Mouse (Mus musculus) adrenal gland, adult (tissue): ENCODE results near the gene Chit1.

Source experiments
- DNase-seq, 2 experiments: peaks; one replicate each; pipeline ENCODE4 v3.0.0; 2022 to 2023; ENCODE audit warnings: low spot score in 1 of 2; ENCODE audit not compliant: inconsistent age in 2 of 2

Chit1 gene

GRCm38 (mm10) chr1:134110979-134111378 is at the start of gene Chit1:
Gene Chit1, plus strand, starts transcription at chr1:134111242.
- peak; percentile 55 to 72 for DNase-seq

- peak in 1 of 2 experiments; percentile 51 for DNase-seq
These were observed 49.1 kb upstream of the Chit1 start for GRCm38 (mm10) chr1:134061915-134062314.

DNA sequence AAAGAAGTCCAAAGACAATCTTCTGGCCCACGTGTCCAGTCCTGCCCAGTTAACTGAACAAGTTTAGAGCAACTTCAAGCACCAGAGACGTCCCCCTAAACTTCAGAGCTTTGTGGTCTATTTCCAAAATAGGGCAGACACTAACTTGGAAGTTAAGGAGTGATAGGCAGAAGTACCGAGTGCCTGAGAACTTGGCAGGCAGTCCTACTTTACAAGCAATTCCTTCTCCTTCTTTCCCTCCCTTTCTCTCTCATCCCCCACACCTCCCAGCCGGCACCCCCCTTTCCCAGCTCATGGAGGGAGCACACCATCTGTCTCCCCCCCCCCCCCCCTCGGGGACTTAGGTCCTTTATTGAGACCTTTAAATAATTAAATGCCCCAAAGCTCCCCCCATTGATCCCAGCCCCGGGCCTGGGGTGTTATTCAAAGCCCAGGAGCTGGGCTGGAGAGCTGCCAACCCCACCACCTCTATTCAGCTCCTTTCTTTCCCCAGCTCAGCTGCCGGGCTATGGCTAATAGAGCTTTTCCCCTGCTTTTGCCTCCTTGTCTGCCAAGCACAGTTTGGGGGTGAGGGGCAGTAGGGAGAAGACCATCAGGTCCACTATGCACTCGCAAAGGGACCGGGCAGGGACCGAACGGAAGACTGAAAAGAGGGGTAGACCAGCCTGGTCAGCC is 48.5 kb upstream of the Chit1 start:
- peak in 1 of 2 experiments; percentile 43 for DNase-seq

GRCm38 (mm10) chr1:134063086-134063772 is 47.8 kb upstream of the Chit1 start:
- DNase-seq, result peak; percentile 65 to 81

DNA sequence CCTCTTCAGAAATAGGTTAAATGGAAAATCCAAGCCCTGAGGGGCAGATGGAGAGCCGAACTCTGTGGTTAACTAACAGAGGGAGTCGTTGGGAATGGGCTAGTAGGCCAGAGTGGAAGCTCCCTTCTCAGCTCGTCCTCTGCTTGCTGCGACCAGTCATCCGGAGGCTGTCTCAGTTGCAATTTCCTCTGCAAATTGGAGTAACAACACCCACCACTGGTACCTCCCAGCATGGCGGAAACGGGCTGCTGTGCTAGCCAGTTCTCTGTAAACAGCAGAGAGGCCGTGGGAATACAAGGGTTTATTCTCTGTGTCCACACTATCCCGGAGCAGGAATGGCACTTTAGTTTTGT is 47.3 kb upstream of the Chit1 start:
- DNase-seq, result no peak

DNA sequence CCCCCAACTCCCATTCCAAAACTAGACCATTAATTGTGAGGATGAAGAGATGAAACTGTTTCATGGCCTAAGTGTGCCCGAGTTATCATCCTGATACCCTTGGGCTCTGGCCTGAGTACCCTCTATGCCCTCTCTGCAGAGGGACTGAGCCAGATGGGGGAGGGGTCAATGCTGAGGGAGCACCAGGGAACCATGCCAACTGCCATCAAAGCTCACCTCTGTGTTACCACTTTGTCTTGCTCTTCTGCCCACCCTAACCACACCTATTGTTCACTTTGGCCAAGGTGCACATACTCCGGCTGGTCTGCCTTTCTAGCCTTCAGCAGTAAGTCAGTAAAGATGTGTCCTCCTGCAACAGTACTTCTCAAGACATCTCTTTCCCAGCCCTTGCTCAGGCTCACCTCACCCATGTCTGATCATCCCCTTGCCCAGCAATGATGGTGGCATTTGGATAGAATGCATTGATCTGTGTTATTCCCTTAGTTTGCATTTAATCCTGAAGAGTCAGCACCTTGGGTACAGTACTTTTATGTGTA is 46.7 kb upstream of the Chit1 start:
- no peak for DNase-seq

DNA sequence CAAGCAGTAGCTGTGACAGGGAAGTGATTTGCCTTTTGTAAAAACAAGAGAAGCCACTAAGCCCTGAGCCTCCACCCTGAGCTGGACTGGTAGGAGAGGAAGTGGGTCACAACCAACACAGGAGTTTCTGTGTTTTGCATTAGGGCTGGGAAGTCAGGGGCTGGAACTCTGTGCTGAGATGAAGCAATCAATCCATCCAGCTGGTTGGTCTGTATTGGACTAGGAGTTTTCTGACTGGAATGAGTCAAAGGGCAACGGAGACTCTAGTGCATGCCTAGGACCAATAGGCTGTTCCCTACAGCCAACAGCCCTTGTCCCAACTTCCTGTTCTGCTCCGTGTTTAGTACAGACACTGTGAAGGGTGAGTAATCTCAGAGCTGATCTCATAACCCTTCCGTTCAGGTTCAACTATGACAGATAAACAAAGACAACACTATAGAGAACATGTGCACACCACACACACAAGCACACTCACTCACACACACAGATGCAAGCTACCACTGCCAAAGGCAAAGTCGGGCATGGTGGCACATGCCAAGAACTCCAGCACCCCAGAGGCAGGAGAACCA is 45.7 kb upstream of the Chit1 start:
- peak in 1 of 2 experiments; percentile 70 for DNase-seq

- DNase-seq, result no peak
These were observed 44.5 kb upstream of the Chit1 start for GRCm38 (mm10) chr1:134066554-134066953.

- peak in 1 of 2 experiments; percentile 61 for DNase-seq
These were observed 43.9 kb upstream of the Chit1 start for GRCm38 (mm10) chr1:134067143-134067619.

- DNase-seq, result no peak
These were observed 40.9 kb upstream of the Chit1 start for GRCm38 (mm10) chr1:134070099-134070669.

DNA sequence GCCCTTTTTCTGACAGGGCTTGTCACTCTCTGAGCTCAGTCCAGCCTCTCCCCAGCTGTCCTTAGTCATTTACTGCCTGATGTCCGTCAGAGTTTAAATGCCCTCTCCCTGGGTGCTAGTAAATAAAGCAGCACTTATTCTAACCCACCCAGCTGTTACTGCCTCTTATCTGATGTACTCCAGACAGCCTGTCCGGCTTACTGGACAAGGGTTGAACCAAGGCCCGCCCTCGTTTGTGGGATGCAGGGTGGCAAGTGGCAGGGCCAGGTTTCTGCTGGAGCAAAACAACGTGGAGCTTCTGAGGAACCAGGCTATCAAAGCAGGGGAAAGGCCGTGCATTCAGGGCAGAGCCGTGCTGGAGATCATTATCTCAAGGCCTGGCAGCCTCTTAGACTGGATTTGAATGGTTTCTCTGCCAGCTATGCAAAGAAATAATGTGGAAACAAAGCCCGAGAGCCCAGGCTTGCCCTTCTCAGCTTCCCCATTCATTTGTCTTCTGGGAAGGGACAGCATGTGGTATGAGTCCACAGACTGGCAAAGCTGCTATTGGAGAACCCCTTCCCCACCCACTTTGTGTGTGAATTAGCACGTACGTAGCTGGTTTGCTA is 39.5 kb upstream of the Chit1 start:
- peak in 1 of 2 experiments; percentile 61 for DNase-seq

GRCm38 (mm10) chr1:134073061-134073564 is 37.9 kb upstream of the Chit1 start:
- peak in 1 of 2 experiments; percentile 52 for DNase-seq

- peak in 1 of 2 experiments; percentile 50 for DNase-seq
These were observed 37.4 kb upstream of the Chit1 start for GRCm38 (mm10) chr1:134073658-134074057.

- no peak for DNase-seq
These were observed 36.9 kb upstream of the Chit1 start for GRCm38 (mm10) chr1:134074184-134074583.

DNA sequence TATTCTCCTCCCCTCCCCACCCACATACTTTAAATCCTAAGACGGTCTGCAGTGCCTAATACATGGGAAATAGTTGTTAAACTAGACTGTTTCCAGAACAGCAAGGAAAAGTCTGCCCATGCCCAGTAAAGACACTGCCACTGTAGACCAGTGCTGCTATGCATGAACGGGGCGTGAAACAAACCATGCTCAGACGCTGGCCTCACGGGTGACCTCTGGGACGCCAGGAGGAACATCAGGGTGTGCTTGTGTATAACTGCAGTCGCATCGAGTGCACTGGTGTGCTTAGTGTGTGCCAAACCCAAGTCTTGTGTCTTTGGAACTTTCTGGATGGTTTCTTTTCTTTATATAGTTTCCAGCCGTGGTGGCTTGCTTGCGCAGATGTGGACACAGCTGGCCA is 36.4 kb upstream of the Chit1 start:
- peak in 1 of 2 experiments; percentile 29 for DNase-seq

- peak in 1 of 2 experiments; percentile 24 for DNase-seq
These were observed 35.5 kb upstream of the Chit1 start for GRCm38 (mm10) chr1:134075532-134075931.

DNA sequence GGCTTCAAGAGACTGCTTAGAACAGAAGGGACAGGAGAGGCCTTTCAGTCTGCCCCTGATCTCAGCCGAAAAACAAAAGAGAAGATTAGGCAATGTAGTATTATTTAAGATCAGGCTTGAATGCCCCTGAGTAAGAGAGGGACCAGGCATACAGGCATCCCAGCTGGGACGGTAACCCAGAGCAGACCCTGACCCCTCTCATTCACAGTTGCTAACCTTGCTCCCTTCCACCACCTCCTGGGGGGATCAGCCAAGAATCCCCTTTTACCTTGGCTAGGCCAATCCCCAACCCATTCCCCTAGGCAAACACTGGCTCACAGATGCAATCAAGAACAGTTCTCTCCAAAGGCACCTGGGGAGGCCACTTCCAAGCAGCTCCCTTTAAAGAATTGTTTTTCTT is 34.3 kb upstream of the Chit1 start:
- DNase-seq, result peak; percentile 21 to 51

DNA sequence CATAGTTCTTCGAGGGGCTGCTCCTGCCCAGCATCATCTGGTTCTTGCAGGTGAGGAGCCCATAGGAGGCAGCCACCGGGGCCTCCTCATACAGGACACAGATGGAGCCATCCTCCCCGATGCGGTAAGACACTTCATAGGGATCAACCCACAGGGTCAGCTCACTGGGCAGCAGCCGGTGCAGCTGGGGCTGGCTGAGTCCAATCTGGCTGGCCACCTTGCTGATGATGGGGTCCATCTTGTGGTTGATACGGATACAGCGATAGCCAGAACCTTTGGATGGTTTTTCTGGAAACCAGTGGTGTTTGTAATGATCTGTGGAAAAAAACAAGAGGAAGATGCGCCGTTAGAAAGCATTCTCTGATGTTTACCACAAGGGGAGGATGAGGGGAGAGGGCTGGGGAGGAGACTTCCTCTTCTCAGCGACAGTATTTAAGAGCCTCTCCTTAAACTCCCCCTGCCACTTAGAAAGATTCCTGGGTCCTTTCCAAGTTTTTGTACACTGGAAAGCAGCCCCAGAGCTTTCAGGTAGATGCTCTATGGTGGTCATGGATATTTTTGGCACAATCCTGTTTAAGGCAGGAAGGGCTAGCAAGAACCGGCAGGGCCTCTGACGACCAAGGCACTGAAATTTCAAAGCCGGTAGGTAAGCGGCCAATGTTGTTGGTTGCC is 33.5 kb upstream of the Chit1 start:
- DNase-seq, result peak; percentile 64 to 83

DNA sequence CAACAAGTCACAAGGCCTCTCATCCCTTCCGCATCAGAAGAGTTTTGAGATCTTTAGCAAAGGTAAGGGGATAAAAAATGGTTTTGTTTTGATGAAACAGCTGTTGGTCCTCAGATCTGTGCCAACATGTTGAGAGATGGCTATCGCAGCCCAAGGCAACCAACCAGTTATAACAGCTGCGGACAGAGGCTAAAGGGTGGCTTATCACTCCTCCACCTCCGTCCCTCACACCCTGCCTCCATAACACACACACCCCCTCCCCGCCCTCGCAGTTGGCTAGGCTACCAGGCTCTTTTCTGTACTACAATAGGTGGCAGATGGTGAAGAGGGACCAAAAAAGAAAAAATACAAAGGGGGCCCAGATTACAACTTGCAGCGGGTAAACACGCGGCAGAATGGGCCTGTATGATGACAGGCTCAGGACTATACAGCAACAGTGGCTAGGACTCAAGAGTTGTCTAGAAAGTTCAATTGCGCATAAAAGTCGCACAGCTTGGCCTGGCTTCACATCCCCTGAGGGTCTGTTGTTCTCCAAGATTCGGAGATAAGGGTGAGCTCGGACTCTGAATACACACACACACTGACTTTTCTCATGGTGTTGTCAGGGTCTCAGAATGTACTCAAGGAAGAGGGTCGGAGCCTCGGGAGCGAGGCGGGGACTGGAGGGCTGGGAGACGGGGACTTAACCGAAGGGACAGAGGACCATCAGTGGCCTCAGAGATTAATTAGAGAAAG is 32.8 kb upstream of the Chit1 start:
- peak; percentile 60 to 85 for DNase-seq
